Mouse (Mus musculus) midbrain, postnatal 0 days (tissue): ENCODE results near the gene Tulp1. TPM values are rescaled to one million over a fixed set of nuclear protein-coding genes. Genes with fewer than 3 reads are reported as not detected.

ENCODE experiments used
- ATAC-seq: fragments of 200-750 bp; cut with Nextera tagmentation; 2 replicates; pipeline ENCODE4 v1.8.0; 2017; ENCODE audit warnings: moderate number of reproducible peaks, mild to moderate bottlenecking, moderate TSS enrichment, moderate library complexity; ENCODE audit not compliant: low FRiP score
- DNase-seq: peaks from one replicate; pipeline ENCODE4 v3.0.0-alpha.2; 2015; ENCODE audit warnings: low spot score
- H3K27ac ChIP-seq: fragments of 300-500 bp; sonication (generic); 2 replicates; pipeline ENCODE4 v1.5.1; 2014; ENCODE audit warnings: low read depth, mild to moderate bottlenecking, low read length, mixed read lengths
- H3K27me3 ChIP-seq: fragments of 300-500 bp; sonication (generic); 2 replicates; pipeline ENCODE4 v1.6.1; 2014; ENCODE audit warnings: low read length, control low read depth, mixed read lengths; ENCODE audit not compliant: insufficient read depth
- H3K36me3 ChIP-seq: fragments of 300-500 bp; sonication (generic); 2 replicates; pipeline ENCODE4 v1.6.1; 2014; ENCODE audit warnings: low read length, control low read depth, mixed read lengths; ENCODE audit not compliant: insufficient read depth
- H3K4me1 ChIP-seq: fragments of 300-500 bp; sonication (generic); 2 replicates; pipeline ENCODE4 v1.6.1; 2014; ENCODE audit warnings: mild to moderate bottlenecking, control low read depth, antibody characterized with exemption, low read length, mixed read lengths; ENCODE audit not compliant: insufficient read depth
- H3K4me2 ChIP-seq: fragments of 300-500 bp; sonication (generic); 2 replicates; pipeline ENCODE4 v1.6.1; 2014; ENCODE audit warnings: low read depth, mild to moderate bottlenecking, low read length, mixed read lengths; ENCODE audit not compliant: poor library complexity, severe bottlenecking
- H3K4me3 ChIP-seq: fragments of 300-500 bp; sonication (generic); 2 replicates; pipeline ENCODE4 v1.5.1; 2014; ENCODE audit warnings: low read depth, mild to moderate bottlenecking, low read length, moderate library complexity
- H3K9ac ChIP-seq: fragments of 300-500 bp; sonication (generic); replicated peaks from 2 replicates; pipeline ENCODE4 v1.6.1; 2014; ENCODE audit warnings: mild to moderate bottlenecking, low read length, moderate library complexity, mixed read lengths; ENCODE audit not compliant: poor library complexity, severe bottlenecking
- H3K9me3 ChIP-seq: fragments of 300-500 bp; sonication (generic); 2 replicates; pipeline ENCODE4 v1.6.1; 2016; ENCODE audit warnings: low read length, control low read depth
- CTCF ChIP-seq: IDR thresholded peaks from 2 replicates; pipeline ENCODE4 v1.5.1; 2016; ENCODE audit warnings: antibody characterized with exemption, mild to moderate bottlenecking
- WGBS: fragments of 180-500 bp; shearing (Covaris S2); extraction: QIAGEN DNeasy Blood & Tissue Kit; methylation state at CpG from one replicate; pipeline ENCODE4 v1.1.7; 2014; 5-methylcytosine and 5-hydroxymethylcytosine counted together
- polyA plus RNA-seq: library from polyadenylated mRNA; unstranded; fragments of >200 nt; fragmentation: Nextera tagmentation; extraction: Ambion mirVana; gene quantifications from 2 replicates; pipeline ENCODE4 v1.2.1, GENCODE M21; 2015
- total RNA-seq: library from RNA; depleted of rRNA; stranded (reverse); fragments of >200 nt; gene quantifications from 2 replicates; pipeline ENCODE4 v1.2.3, GENCODE M21; 2014; rRNA removed

Tulp1 gene
- total and polyA plus RNA-seq, 2 experiments from 2014 or later = 1.0 to 1.1 TPM

DNA sequence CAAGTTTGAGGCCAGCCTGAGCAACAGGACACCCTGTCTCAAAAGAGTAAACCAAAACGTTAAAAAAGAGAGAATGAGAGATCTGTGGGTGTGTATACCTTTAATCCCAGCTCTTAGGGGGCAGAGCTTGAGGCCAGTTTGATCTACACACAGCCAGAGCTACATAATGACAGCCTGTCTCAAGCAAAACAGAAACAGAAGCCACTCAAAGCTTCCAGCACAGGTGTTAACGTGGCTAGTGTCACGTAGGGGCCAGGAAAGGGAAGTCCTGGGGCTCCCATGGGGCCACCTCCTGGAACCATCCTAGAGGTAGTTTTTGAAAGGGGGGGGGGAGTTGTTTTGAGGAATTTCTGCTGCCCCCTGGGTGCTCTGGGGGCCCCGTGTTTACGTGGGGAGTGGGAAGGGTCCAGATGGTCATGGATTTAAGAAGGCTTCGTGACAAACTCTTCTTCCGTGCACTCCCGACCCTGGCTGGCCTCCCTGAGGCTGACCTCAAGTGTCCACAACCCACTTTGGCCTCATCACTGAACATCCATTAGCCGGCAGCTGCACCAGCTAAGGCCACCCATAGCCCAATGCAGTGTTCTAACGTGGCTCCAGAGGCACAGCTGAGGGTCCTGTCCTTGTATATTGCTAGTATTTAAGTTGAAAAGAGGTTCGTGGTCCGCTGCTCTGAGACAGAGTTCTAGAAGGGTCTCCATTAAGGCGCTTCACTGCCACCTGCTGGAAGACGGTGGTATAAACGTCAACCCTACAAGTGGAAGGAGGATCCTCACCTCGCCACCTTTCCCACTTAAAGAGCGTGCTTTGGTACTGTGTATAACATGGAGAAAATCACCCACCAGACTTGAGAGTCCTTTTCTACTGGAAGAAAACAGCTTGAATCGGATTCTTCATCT is 56.5 kb downstream of the Tulp1 start:
- Histone ChIP-seq H3K36me3 (no peaks in the 10 kb centered on the region), H3K4me3 (no peak overlapping the region), H3K4me2 (no peak overlapping the region), H3K27ac (no peak overlapping the region), H3K9me3 (no peaks in the 10 kb centered on the region), H3K4me1 (no peaks in the 10 kb centered on the region), H3K9ac (no peak overlapping the region), H3K27me3 (no peaks in the 10 kb centered on the region)
- peak; percentile 93 for DNase-seq
- 16% methylated on average over 18 of the region's 18 CpGs for WGBS
- no peak for ATAC-seq
- TF ChIP-seq CTCF = peak; percentile 96

DNA sequence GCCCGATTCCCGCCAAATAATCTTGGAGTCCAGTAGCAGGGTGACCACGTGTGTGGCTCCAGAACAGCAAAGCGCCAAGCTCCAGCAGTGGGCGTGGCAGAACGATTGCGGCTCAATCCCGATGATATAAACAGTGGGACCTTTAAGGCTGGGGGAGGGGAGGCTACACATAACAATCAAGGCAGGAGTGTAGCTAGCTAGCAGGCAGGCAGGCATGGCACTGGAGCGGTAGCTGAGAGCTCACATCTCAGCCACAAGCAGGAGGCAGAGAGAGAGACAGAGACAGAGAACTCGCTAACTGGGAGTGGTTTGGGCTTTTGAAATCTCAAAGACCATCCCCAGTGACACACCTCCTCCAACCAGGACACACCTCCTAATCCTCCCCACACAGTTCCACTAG is 59.9 kb downstream of the Tulp1 start:
- no peak overlapping the region for H3K4me3 ChIP-seq
- H3K4me2 ChIP-seq = no peak overlapping the region
- H3K27ac ChIP-seq = no peak overlapping the region
- no peak overlapping the region for H3K9ac ChIP-seq
- TF ChIP-seq CTCF = no peak
- 53% methylated on average over 10 of the region's 10 CpGs for WGBS
- no peaks in the 10 kb centered on the region for H3K36me3 ChIP-seq
- H3K27me3 ChIP-seq = no peaks in the 10 kb centered on the region
- H3K9me3 ChIP-seq = no peaks in the 10 kb centered on the region
- H3K4me1 ChIP-seq = no peaks in the 10 kb centered on the region
- ATAC-seq (no peak), DNase-seq (no peak)

Other genes starting within 250 kb of the Tulp1 start
- gene Scube3, start 223.1 kb downstream of the Tulp1 start, total RNA-seq = 19.9 and 24.7 TPM in 2 replicates
- 3.1 and 3.9 TPM in 2 replicates for gene Scube3, start 223.1 kb downstream of the Tulp1 start, polyA plus RNA-seq
- 65.4 and 81.7 TPM in 2 replicates for gene Zfp523, start 188.1 kb downstream of the Tulp1 start, total RNA-seq
- 38.7 and 40.0 TPM in 2 replicates for gene Zfp523, start 188.1 kb downstream of the Tulp1 start, polyA plus RNA-seq
- 6.7 and 8.5 TPM in 2 replicates for gene Def6, start 157.4 kb downstream of the Tulp1 start, total RNA-seq
- 7.4 and 8.3 TPM in 2 replicates for gene Def6, start 157.4 kb downstream of the Tulp1 start, polyA plus RNA-seq
- gene Ppard, start 132.5 kb downstream of the Tulp1 start, total RNA-seq = 7.7 and 10.1 TPM in 2 replicates
- gene Ppard, start 132.5 kb downstream of the Tulp1 start, polyA plus RNA-seq = 1.2 and 1.5 TPM in 2 replicates
- gene Fance, start 51.7 kb downstream of the Tulp1 start, total RNA-seq = 33.4 and 33.6 TPM in 2 replicates
- gene Fance, start 51.7 kb downstream of the Tulp1 start, polyA plus RNA-seq = 26.1 and 28.6 TPM in 2 replicates
- 810 and 1,016 TPM in 2 replicates for gene Rpl10a, start 36.8 kb downstream of the Tulp1 start, total RNA-seq
- 347 and 365 TPM in 2 replicates for gene Rpl10a, start 36.8 kb downstream of the Tulp1 start, polyA plus RNA-seq
- 4.8 and 5.4 TPM in 2 replicates for gene Tead3, start 14.4 kb downstream of the Tulp1 start, total RNA-seq
- 1.2 and 1.3 TPM in 2 replicates for gene Tead3, start 14.4 kb downstream of the Tulp1 start, polyA plus RNA-seq
- 29.9 and 31.9 TPM in 2 replicates for gene Fkbp5, start 152.3 kb upstream of the Tulp1 start, total RNA-seq
- 19.9 and 22.5 TPM in 2 replicates for gene Fkbp5, start 152.3 kb upstream of the Tulp1 start, polyA plus RNA-seq
- not detected in 2 replicates for gene Armc12, start 165.6 kb upstream of the Tulp1 start, total RNA-seq
- not detected in 2 replicates for gene Armc12, start 165.6 kb upstream of the Tulp1 start, polyA plus RNA-seq
- gene Clpsl2, start 184.2 kb upstream of the Tulp1 start, total RNA-seq = not detected in 2 replicates
- not detected in 2 replicates for gene Clpsl2, start 184.2 kb upstream of the Tulp1 start, polyA plus RNA-seq
- gene Clps, start 195.5 kb upstream of the Tulp1 start, total RNA-seq = not detected in 2 replicates
- not detected in 2 replicates for gene Clps, start 195.5 kb upstream of the Tulp1 start, polyA plus RNA-seq
- gene Lhfpl5, start 210.4 kb upstream of the Tulp1 start, total RNA-seq = 22.8 and 28.6 TPM in 2 replicates
- gene Lhfpl5, start 210.4 kb upstream of the Tulp1 start, polyA plus RNA-seq = 21.0 and 25.5 TPM in 2 replicates